Mouse (Mus musculus) c-Kit-positive CD71-positive TER-119-negative erythroid progenitor cells, embryonic 14.5 days (primary cell): ENCODE measurements around the gene Fam89a.
A peak's percentile ranks its signal among the peaks of the same experiment; 100 is the strongest.

Experiments
- DNase-seq: peaks from one replicate; pipeline ENCODE4 v3.0.0-alpha.2; 2013; ENCODE audit warnings: low read depth

The Fam89a gene

GRCm38 (mm10) chr8:124751709-124752173 lies at the start of gene Fam89a:
TSS of gene Fam89a (minus strand) at chr8:124751832.
- peak; percentile 34 for DNase-seq

GRCm38 (mm10) chr8:124800542-124800941 lies 48.9 kb upstream of the Fam89a start:
- no peak for DNase-seq

GRCm38 (mm10) chr8:124795781-124796488 lies 44.3 kb upstream of the Fam89a start:
- DNase-seq = no peak

DNA sequence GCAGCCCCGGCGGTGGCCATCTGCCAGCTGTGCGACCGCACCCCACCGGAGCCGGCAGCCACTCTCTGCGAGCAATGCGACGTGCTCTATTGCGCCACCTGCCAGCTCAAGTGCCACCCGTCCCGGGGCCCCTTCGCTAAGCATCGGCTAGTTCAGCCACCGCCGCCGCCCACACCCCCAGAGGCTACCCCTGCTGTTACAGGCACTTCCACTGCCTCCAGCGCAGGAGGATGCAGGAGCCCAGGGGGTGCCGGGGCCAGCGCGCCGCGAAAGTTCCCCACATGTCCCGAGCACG lies 42.8 kb upstream of the Fam89a start:
- DNase-seq = no peak

DNA sequence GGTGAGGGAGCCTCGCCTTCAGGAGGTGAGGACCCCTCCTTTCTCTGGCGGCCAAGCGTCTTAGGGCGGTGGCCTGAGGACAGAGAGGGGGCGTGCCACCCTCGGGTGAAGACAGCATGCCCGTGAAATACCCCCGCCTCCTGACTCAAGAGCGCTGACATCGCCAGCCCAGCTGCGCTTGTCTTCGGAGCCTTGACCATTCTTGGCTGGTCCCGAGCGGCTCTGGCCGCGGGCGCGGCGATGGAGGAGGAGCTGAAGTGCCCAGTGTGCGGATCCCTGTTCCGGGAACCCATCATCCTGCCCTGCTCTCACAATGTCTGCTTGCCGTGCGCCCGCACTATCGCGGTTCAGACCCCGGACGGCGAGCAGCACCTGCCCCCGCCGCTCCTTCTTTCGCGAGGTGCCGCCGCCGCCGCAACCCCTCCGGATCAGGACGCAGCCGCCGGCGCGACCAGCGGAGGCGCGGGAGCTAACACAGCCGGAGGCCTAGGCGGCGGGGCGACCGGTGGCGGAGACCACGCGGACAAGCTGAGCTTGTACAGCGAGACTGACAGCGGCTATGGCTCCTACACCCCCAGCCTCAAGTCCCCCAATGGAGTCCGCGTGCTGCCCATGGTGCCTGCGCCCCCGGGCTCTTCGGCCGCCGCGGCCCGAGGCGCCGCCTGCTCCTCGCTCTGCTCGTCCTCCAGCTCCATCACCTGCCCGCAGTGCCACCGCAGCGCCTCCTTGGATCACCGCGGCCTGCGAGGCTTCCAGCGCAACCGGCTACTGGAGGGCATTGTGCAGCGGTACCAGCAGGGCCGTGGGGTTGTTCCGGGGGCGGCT lies 42.2 kb upstream of the Fam89a start:
- no peak for DNase-seq

DNA sequence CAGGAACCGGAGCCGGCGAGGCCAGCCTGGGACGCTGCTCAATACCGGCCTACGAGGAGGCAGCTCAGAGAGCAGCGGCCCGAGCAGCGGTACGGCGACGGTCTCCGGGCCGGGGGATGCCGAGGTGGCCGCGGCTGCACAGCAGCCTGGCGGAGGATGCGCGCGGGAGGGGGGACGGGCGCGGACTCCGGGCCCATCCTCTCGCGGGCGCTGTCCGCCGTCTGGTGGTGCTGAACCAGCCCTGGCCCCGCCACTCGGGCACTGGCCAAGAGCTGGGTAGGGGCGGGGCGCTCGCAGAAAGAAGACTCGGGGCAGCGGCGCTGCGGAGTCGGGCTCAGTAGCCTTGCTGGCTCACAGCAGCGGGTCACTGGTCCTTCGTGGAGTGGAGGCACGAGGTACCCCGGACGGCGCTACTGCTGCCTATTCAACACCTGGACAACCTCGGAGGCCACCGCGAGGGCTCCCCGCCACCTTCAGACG lies 41.6 kb upstream of the Fam89a start:
- peak; percentile 55 for DNase-seq

- no peak for DNase-seq
Observed at GRCm38 (mm10) chr8:124792708-124793107, 41.1 kb upstream of the Fam89a start, which contains the start of gene Trim67. TSS of gene Trim67 (plus strand) at chr8:124793092.

- no peak for DNase-seq
Observed at GRCm38 (mm10) chr8:124792186-124792585, 40.6 kb upstream of the Fam89a start.

DNA sequence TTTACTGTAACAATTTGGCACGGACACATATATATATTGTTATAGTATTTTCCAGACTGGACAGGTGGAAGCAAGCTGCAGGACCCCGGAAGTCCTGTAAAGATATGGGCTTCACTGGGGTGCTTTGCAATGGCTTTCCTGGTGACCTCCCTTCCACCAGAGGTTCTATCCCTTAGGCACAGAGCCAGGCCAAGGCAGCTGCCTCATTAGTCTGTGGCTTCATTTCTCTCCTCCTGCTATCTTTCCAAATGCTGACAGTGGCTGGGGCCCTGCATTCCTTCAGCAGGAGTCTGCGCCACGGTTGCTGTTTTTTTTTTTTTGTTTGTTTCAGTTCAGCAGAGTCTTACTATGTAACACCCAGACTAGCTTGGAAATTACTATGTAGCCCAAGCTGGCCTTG lies 40.1 kb upstream of the Fam89a start:
- no peak for DNase-seq

- DNase-seq = no peak
Observed at GRCm38 (mm10) chr8:124790676-124791075, 39.0 kb upstream of the Fam89a start.

GRCm38 (mm10) chr8:124784613-124785012 lies 33.0 kb upstream of the Fam89a start:
- no peak for DNase-seq

GRCm38 (mm10) chr8:124783228-124783627 lies 31.6 kb upstream of the Fam89a start:
- DNase-seq = no peak

DNA sequence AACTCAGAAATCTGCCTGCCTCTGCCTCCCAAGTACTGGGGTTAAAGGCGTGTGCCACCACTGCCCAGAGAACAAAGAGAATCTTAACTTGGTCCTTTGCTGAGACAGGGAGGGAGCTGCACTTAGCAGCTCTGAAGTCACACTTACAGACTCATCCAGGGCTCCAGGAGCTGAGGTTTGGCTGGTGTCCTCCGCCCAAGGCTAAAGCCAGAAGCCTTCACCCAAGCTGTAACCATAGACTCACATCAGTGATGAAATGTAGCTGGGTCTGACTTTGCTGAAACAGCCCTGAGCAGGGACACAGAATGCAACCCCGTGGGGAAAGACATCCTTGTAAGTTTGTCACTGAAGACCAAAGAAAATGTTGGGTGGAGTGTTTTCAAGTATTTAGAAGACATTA lies 30.8 kb upstream of the Fam89a start:
- DNase-seq = no peak

GRCm38 (mm10) chr8:124780236-124780635 lies 28.6 kb upstream of the Fam89a start:
- DNase-seq = no peak

- DNase-seq = peak; percentile 27
Observed at GRCm38 (mm10) chr8:124775695-124776094, 24.1 kb upstream of the Fam89a start.

GRCm38 (mm10) chr8:124772389-124772788 lies 20.8 kb upstream of the Fam89a start:
- DNase-seq = no peak

DNA sequence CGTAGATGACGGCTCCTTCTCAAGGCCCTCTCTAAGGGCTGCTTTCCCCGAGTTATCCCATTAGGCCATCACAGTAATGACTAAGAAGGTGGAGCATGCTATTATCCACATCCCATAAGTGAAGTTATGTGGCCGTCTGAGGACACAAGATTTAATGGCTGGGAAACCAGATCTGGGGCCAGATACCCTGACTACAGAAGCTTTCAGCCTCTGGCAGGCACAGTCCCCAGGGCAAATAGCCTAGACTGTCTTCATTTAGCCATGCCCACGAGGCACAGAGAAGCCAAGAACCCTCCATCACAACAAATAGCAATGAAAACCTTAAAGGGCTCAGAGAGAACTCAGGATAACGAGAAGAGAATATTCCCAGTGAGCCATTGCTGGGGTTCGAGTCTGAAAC lies 11.4 kb upstream of the Fam89a start:
- no peak for DNase-seq

- peak; percentile 9 for DNase-seq
Observed at GRCm38 (mm10) chr8:124758544-124758943, 6.9 kb upstream of the Fam89a start.

DNA sequence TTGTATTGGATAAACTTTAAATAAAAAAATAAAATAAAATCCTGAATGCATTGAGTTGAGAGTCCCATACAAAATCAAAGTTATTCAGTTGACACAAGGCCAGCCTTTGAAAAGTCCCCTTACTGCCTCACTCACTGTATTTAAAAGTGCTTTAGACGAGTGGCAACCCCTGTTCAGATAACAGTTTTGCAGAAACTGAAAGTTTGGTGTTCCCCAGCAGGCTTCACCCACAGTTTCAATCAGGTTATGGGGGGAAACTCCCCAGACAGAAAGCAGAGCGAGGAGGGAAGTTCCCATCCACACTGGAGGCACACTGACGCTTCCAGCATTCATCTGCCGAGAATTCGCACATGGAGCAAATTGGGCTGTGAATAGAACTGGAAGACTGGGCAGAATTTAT lies 5.0 kb upstream of the Fam89a start:
- no peak for DNase-seq

GRCm38 (mm10) chr8:124756153-124756552 lies 4.5 kb upstream of the Fam89a start:
- DNase-seq = no peak

DNA sequence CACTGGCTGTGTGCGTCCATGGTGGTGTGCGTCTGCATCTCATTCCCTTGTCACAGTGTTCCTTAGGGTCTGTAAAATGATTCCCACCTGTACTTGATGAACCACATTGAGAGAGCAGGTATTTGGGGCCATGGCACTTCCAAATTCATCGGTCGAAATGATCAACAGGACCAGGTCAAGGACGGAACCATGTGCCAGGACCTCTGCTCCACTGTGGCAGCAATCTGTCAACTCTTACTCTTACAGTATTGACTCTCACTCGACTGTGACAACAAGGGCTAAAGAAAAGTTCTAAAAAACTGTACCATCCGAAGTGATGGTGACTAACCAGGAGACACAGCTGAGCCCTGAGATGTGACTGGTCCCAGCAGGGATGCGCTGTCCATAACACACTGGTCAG lies 3.8 kb upstream of the Fam89a start:
- DNase-seq = no peak

GRCm38 (mm10) chr8:124754792-124755190 lies 3.2 kb upstream of the Fam89a start:
- DNase-seq = no peak

DNA sequence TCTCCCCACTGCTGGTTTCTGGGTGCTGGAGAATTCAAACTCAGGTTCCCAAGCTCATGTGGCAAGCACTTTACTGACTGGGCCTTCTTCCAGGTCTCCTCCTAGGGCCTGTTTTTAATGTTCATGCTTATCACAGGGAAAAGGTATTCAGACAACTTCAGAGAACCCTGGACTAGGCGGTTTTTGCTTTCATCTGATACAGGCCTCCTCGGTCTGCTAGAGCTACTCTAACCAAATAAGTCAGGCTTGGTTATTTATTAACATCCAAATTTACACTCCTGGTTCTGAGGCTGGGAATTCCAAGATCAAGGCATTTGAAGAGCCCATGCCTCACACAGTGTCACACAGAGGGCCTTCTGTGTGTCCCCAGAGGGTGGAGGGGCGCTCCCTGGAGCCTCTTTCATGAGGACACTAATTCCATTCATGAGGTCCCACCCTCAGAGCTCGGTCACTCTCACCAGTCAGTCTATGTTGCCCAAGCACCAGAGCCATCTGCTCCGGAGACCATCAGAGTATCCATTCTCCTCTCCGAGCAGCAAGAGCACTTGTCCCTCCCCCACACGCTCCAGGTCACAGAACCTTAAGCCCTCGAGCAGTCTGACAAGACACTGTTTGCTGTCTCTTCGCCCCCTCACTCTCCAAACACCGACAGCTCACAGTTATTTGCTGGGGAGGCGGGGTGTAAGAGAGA lies 2.6 kb upstream of the Fam89a start:
- no peak for DNase-seq
